Mouse (Mus musculus) CD4-positive naive resting alpha-beta T cell, adult 76 days (primary cell): ENCODE data around the gene Ccdc125. TPM values are rescaled to one million over a fixed set of nuclear protein-coding genes. Genes with fewer than 3 reads are reported as not detected.

Experiments
- total RNA-seq: library from RNA; stranded (reverse); gene quantifications from one replicate; pipeline ENCODE4 v1.2.4, GENCODE M21; 2023

Ccdc125 gene
- total RNA-seq: 12.8 TPM

DNA sequence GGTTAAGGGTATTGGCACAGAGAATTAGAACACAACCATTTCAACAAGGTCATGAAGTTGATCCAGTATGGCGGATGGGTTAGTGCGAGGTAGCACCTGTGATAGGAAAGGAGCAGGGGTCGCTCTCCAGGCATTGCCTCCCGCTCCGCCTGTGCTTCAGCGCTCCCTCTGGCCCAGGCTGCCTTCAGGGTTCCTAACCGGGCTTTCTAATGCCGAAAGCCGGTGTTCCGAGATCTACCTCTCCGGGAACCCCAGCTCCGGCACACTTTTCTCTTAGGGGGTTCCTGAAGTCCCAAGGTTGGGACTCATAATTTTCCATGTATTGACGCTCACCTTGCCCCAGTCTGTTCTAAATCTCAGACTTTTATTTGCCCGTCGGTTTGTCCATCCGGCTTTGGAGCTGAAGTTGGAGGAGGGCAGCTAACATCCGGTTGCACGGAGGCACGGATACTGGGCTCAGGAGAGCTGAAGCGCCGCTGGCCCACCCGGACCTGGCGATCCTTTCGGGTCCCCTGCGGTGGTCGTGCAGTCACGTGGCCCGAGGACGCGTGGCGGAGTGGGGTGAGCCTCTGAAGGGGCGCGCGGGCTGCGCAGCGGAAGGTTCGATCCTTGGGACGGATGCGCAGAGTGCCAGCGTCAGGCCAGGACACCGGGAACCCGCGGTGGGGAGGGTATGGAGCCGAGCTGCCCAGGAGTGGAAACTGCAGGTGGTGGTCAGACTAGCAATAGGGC lies at the start of gene Ccdc125:
Gene Ccdc125, plus strand, starts transcription at position 427 of the 732 bp plus-strand sequence.

DNA sequence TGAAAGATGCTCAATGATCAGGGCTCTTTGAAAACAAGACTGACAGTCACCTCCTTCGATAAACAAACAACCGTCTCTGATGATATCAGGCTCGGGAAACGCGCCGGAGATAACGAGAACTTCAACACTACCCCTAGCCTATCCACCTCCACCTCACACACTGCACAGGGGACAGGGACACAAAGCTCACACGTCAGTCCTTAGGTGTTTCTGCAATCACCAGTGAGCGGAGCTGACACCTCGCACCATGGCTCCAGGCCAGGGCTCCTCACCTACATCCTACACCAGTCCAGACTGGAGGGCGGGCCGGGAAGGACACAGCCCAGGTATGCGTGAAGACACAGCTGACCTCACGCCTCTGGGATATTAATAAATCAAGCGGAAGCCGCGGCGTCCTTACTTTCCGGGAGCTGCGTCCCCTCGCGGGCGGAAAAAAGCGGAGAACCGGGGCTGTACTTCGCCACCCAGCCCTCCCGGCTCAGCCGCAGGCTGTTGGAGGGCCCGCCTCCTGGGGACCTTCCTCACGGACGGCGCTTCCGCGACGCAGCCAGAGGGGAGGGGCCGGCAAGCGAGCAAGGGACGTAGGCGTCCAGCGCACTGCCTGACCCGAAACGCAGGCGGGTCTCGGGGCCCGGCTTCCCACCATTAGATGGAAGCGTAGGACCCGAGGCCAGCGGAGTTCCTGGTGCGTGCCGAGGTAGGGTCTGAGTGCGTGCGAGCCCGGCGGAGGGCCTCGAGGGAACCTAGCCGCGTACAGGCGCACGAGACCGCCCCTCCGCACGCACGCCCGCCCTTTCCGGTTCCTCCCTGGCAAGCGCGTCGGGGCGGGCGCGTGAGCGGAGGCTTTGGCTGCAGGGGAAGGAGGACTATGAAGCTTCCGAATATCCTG lies 18.7 kb upstream of the Ccdc125 start, which contains the start of the genes Ak6 and Rad17:
Gene Ak6, plus strand, starts transcription at position 430 of the 889 bp plus-strand sequence.
Gene Rad17, minus strand, starts transcription at position 502 of the 889 bp plus-strand sequence.

DNA sequence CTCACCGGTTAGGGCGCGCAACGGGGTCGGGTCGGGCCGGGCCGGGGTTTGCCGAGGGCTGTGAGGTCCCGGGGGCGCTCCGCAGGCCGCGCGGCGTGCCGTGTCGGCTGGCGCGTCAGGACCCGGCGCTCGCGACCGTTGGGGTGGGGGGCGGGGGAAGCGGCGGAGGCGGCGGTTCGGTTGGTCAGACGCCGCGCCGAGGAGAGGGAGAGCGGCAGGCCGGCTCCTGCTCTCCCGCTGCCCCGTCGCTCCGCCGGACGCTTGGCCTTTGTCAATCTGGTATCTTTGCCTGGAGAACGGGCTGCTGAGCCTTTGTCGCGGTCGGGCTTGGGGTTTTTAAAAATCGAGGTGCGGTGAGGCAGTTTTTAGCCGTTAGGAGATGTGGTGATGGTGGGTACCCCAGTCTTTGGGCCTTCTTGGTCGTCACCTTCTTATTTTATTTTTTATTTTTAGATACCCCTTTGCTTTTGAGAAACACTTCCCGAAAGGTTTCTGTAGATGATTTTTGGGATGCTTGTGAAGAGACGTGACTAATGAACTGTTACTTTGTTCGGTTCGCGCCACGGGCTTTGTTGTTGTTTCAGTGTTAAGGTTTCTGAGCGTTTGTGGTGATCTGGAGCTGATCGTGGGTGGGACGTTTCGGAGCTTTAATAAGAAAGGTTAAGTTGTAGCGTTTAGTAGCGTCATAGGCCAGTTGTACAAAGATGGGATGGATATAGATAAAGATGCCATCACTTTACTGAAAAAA lies 17.9 kb upstream of the Ccdc125 start, which contains the start of gene Taf9:
Gene Taf9, plus strand, starts transcription at position 141 of the 748 bp plus-strand sequence.

DNA sequence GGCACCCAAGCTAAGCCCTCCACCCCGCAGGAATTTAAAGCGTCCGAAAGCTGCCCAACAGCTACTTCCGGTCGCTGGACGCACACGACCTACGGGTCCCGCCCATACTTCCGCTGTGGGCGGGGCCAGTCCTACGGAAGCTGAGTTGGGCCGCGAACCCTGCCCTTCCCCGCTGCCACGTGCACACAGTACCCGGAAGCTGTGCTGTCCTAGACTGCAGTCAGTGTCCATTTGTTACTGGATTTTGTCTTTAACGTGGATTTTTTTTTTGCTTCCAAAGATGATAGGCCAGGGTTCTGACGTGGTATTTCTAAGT lies 61.3 kb downstream of the Ccdc125 start, which contains the start of gene Cdk7:
Gene Cdk7, minus strand, starts transcription at position 79 of the 316 bp plus-strand sequence.

DNA sequence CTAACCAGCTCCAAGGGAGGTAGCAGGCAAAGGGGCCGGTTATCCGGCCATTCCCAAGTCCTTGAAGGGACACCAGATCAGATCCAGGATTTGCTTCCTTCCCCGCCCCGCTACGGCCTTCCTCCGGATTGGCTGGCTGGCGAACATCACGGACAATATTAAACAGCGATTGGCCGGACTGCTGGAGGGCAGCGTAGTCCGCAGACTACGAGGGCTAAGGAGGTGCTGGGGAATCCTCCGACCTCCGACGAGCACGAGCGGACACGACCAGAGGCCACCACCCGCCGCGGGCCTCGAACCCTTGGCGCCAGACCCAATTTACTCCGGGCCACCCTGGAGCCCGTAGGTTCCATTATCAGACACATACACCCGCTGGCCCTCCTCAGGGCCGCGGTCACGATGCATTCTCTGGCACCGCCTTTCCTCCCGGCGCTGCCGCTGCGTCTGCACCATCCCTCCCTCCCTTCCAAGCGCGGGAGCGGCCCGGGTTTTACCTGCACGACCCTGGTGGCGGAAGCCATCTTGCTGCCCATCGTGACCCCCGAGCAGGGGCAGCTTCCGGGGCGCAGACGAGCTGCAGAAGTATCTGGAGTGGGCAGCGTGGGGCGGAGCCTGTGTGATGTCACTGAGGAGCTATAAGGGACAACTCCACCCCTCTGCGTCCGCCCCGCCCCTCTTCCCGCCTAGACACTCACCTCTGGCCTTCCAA lies 74.7 kb downstream of the Ccdc125 start, which contains the start of gene Mrps36:
Gene Mrps36, minus strand, starts transcription at position 624 of the 709 bp plus-strand sequence.

Other genes with a start within 250 kb of the Ccdc125 start
- gene Naip1, start 216.8 kb upstream of the Ccdc125 start, total RNA-seq: not detected
- 40.6 TPM for gene Gtf2h2, start 177.1 kb upstream of the Ccdc125 start, total RNA-seq
- not detected for gene Ocln, start 117.0 kb upstream of the Ccdc125 start, total RNA-seq
- gene Marveld2, start 52.7 kb upstream of the Ccdc125 start, total RNA-seq: 3.1 TPM
- gene Ak6, start 18.7 kb upstream of the Ccdc125 start, total RNA-seq: 59.6 TPM
- 21.3 TPM for gene Rad17, start 18.7 kb upstream of the Ccdc125 start, total RNA-seq
- gene Taf9, start 18.1 kb upstream of the Ccdc125 start, total RNA-seq: 10.1 TPM
- gene Cdk7, start 61.2 kb downstream of the Ccdc125 start, total RNA-seq: 34.2 TPM
- gene Mrps36, start 74.9 kb downstream of the Ccdc125 start, total RNA-seq: 18.8 TPM
- 0.91 TPM for gene Cenph, start 106.2 kb downstream of the Ccdc125 start, total RNA-seq
- 2.4 TPM for gene Ccnb1, start 116.9 kb downstream of the Ccdc125 start, total RNA-seq
- gene Slc30a5, start 163.7 kb downstream of the Ccdc125 start, total RNA-seq: 50.2 TPM